9 mouse cellular contexts compared by ENCODE assay signal in the genomic region with DNA sequence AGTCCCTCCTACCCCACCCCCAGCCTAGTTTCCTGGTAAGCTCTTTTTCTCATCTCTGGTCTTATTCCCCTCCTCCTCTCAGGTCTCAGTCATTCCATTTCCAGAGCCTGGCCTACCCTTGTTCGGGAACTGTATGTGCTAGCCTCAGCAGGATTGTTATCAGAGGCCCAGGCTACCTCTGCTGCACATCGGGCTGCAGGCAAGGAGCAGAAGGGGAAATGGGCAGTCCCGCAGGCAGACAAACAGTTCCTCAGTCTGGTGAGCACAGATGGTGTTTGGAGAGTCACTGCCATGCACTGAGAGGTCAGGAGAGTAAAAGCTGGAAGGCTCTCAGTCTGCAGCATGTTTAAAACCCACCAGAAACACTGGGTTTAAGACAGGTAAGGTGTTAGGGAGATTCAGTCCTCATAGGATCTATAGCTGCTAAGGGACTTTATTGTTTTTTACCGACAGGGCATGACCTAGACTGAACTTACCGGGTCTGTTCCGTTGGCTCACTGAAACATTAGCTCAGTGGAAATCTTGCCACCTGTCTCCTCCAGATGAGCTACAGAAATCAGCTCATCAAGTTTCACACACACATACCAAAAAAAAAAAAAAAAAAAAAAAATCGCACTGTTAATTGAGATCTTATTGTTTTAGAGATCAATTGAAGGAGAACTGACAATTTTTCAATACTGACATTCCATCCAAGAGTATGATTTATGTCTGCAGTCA.
DNase-seq lines count a peak whose midpoint lies in the region; ATAC-seq lines count a peak whose summit lies in the region.
"Had no signal": no experiment of that assay in that cellular context is flagged by ENCODE, and none has a peak within 500 bp of the region (broad histone marks: within the 10 kb centered on the region; RNA-seq: fewer than 3 reads in every experiment).

No protein-coding gene starts in this region.

- no peak for ATAC-seq in heart, embryonic 13.5 days (ENCODE audit: extremely low read depth, insufficient number of reproducible peaks, low FRiP score, low TSS enrichment)
- ATAC-seq in liver, embryonic 12.5 days, result peak; percentile 72

- H3K9ac ChIP-seq in heart, embryonic 13.5 days, result 0 out of 2 replicates have a peak overlapping the region, but pooled peaks have one; percentile 2
- H3K9ac ChIP-seq in liver, embryonic 12.5 days, result peak overlapping the region; percentile 48
- H3K9ac ChIP-seq: lung, embryonic 15.5 days had no signal

- 43% methylated on average over 7 of the region's 7 CpGs for WGBS in heart, embryonic 13.5 days
- WGBS in liver, embryonic 12.5 days (ENCODE audit: insufficient replicate concordance), result 25% methylated on average over 7 of the region's 7 CpGs

- no peak overlapping the region for H3K4me2 ChIP-seq in heart, embryonic 13.5 days
- peak overlapping the region; percentile 47 for H3K4me2 ChIP-seq in liver, embryonic 12.5 days
- H3K4me2 ChIP-seq: lung, embryonic 15.5 days had no signal

- no peak for DNase-seq in heart, postnatal 4 days
- peak; percentile 57 for DNase-seq in thymus, postnatal 25 days
- no peak for DNase-seq in thymus, postnatal 0 days (ENCODE audit: low spot score)
- peak; percentile 84 for DNase-seq in yolk sac, embryonic 10.5 days (ENCODE audit: low spot score)
- DNase-seq in urinary bladder, adult 18-20 months (ENCODE audit: low spot score in 2 of 2), result no peak
- DNase-seq in right cerebral cortex, postnatal 36 days (ENCODE audit: low spot score in 2 of 2), result no peak

- no peaks in the 10 kb centered on the region for H3K36me3 ChIP-seq in heart, embryonic 13.5 days
- H3K36me3 ChIP-seq in liver, embryonic 12.5 days, result no peaks in the 10 kb centered on the region
- H3K36me3 ChIP-seq: lung, embryonic 15.5 days had no signal

- H3K4me3 ChIP-seq in heart, embryonic 13.5 days, result no peak overlapping the region
- no peak overlapping the region for H3K4me3 ChIP-seq in liver, embryonic 12.5 days
- H3K4me3 ChIP-seq: lung, embryonic 15.5 days had no signal

- H3K27me3 ChIP-seq in heart, embryonic 13.5 days (replicated peaks), result no peaks in the 10 kb centered on the region
- no peaks in the 10 kb centered on the region for H3K27me3 ChIP-seq in liver, embryonic 12.5 days (replicated peaks)
- H3K27me3 ChIP-seq: lung, embryonic 15.5 days had no signal

- peaks cover 14% of the 10 kb centered on the region for H3K4me1 ChIP-seq in heart, embryonic 13.5 days
- peaks cover 87% of the 10 kb centered on the region for H3K4me1 ChIP-seq in liver, embryonic 12.5 days

- no peaks in the 10 kb centered on the region for H3K9me3 ChIP-seq in heart, embryonic 13.5 days
- H3K9me3 ChIP-seq in liver, embryonic 12.5 days (replicated peaks), result no peaks in the 10 kb centered on the region
- H3K9me3 ChIP-seq: lung, embryonic 15.5 days had no signal

- H3K27ac ChIP-seq in heart, embryonic 13.5 days (replicated peaks), result no peak overlapping the region
- H3K27ac ChIP-seq in liver, embryonic 12.5 days, result peak overlapping the region; percentile 76
- H3K27ac ChIP-seq: lung, embryonic 15.5 days had no signal

Comparison
In these comparisons a context has a peak if more than half of its experiments do, and no peak if none do; other contexts are left out.
1. DNase-seq: peak in thymus, postnatal 25 days (single experiment) and yolk sac, embryonic 10.5 days (single experiment); none in heart, postnatal 4 days (single experiment), thymus, postnatal 0 days (single experiment), urinary bladder, adult 18-20 months (0 of 2) and right cerebral cortex, postnatal 36 days (0 of 2).